Mouse (Mus musculus): ENCODE results near the gene Hnrnpk. TPM values are rescaled to one million over a fixed set of nuclear protein-coding genes. Genes with fewer than 3 reads are reported as not detected.
A peak's percentile ranks its signal among the peaks of the same experiment; 100 is the strongest.
"Not testable (repeated sequence)": the region's sequence is repeated elsewhere in the genome, so short reads cannot be mapped to it uniquely, and the experiment has no call there.

Hnrnpk gene
- polyA plus RNA-seq, 1 experiment, result 215 TPM

DNA sequence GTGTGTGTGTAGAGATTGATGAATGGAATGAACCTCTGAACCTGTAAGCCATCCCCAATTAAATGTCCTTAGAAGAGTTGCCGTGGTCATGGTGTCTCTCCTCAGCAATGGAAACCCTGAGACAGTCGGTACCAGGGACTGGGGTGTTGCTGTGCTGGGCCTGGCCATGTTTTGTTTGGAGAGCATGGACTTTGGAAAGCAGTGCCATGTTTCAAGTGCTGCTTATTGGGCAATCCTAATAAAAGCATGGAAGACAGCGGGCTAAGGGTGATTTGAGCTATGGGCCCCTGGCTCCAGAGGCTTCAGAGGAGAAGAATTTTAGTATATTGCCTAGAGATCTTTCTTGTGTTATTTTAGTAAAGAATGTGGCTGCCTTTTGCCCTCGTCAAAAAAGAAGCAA lies 7.9 kb upstream of the Hnrnpk start:
- H3K4me3 ChIP-seq (ENCODE audit: control insufficient read depth, low read depth, low read length), result no peak overlapping the region
- H3K36me3 ChIP-seq (ENCODE audit: control insufficient read depth, insufficient read depth, low read length), result no peaks in the 10 kb centered on the region
- no peak for TF ChIP-seq POLR2A (IDR thresholded peaks at IDR 0.05; ENCODE audit: control insufficient read depth, low read depth, low read length)
- H3K27ac ChIP-seq (ENCODE audit: control insufficient read depth, insufficient read depth, low read depth, low read length), result no peak overlapping the region
- H3K4me1 ChIP-seq (ENCODE audit: control insufficient read depth, insufficient read depth, low read length), result no peaks in the 10 kb centered on the region
- no peaks in the 10 kb centered on the region for H3K27me3 ChIP-seq (ENCODE audit: control insufficient read depth, insufficient read depth, low read length)

DNA sequence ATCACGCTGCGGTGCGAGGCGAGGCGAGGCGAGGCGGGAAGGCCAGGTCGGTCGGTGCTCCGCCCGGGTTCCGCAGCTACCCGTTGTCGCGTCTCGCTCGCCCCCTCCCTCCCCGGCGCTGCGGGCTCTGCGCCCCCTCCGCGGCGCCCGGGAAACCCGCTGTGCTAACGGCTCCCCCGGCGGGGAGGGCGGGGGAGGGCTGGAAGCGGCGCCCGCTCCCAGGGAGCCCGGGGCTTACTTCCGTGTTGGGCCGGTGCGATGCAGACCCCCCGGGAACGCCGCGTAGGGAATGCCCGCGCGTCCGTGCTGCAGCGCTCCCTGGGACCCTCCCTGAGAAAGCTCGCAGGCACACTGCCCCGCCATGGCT lies 416 bp downstream of the Hnrnpk start:
- Histone ChIP-seq H3K27me3 (ENCODE audit: control insufficient read depth, insufficient read depth, low read length) (no peaks in the 10 kb centered on the region), H3K27ac (ENCODE audit: control insufficient read depth, insufficient read depth, low read depth, low read length) (peak overlapping the region; percentile 100), H3K4me3 (ENCODE audit: control insufficient read depth, low read depth, low read length) (peak overlapping the region; percentile 99), H3K36me3 (ENCODE audit: control insufficient read depth, insufficient read depth, low read length) (no peaks in the 10 kb centered on the region; the same call in 1 of the 2 replicates), H3K4me1 (ENCODE audit: control insufficient read depth, insufficient read depth, low read length) (peaks cover 7% of the 10 kb centered on the region)
- TF ChIP-seq POLR2A (IDR thresholded peaks at IDR 0.05; ENCODE audit: control insufficient read depth, low read depth, low read length) (no peak), CTCF (IDR thresholded peaks at IDR 0.05; ENCODE audit: control insufficient read depth, insufficient read depth, insufficient replicate concordance, low read depth, low read length) (no peak)

DNA sequence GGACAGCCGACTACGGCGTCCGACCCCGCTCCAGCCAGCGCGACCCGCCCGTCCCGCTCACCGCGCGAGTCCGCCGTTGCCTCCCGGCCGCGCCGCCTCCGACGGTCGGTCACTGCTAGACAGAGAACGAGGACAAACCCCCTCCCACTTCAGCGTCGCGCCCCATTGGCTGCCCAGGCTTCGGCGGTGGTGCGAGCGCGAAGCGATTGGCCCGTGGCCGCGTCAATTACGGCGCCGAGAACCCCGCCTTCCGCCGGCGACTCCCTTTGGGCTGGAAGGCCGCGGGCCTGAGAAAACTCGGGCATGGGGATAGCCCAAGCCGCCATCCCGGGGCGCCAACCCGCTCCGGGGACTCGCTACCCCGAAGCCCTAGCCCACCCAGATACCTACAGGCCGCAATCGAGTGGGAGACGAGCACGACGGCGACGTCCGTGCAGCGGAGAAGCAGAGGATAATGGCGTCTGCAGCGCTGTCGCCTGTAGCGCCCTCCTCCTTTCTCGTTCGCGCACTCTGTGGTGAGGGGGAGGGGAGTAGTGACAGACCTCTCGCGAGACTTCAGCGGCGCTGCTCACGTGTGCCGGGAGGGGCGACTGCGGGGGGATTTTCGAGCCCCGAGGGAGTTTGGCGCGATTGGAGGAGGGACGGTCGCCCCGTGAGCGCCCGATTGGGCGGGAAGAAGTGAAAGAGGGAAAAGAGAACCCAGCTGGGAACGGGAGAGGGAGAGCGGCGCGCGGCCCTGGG lies 970 bp downstream of the Hnrnpk start, which contains the start of gene Rmi1:
Gene Rmi1 (plus strand): TSS at position 246 of the 741 bp plus-strand sequence.
- peak within 1 kb of the TSS; percentile 100 for H3K27ac ChIP-seq (ENCODE audit: control insufficient read depth, insufficient read depth, low read depth, low read length)
- no peaks in the 10 kb centered on the region; the same call in 1 of the 2 replicates for H3K36me3 ChIP-seq (ENCODE audit: control insufficient read depth, insufficient read depth, low read length)
- peak within 1 kb of the TSS; percentile 99 for H3K4me3 ChIP-seq (ENCODE audit: control insufficient read depth, low read depth, low read length)
- peaks cover 7% of the 10 kb centered on the region for H3K4me1 ChIP-seq (ENCODE audit: control insufficient read depth, insufficient read depth, low read length)
- no peaks in the 10 kb centered on the region for H3K27me3 ChIP-seq (ENCODE audit: control insufficient read depth, insufficient read depth, low read length)
- TF ChIP-seq CTCF (IDR thresholded peaks at IDR 0.05; ENCODE audit: control insufficient read depth, insufficient read depth, insufficient replicate concordance, low read depth, low read length) (peak; percentile 11; the same call in 1 of the 2 replicates), POLR2A (IDR thresholded peaks at IDR 0.05; ENCODE audit: control insufficient read depth, low read depth, low read length) (peak; percentile 99)

DNA sequence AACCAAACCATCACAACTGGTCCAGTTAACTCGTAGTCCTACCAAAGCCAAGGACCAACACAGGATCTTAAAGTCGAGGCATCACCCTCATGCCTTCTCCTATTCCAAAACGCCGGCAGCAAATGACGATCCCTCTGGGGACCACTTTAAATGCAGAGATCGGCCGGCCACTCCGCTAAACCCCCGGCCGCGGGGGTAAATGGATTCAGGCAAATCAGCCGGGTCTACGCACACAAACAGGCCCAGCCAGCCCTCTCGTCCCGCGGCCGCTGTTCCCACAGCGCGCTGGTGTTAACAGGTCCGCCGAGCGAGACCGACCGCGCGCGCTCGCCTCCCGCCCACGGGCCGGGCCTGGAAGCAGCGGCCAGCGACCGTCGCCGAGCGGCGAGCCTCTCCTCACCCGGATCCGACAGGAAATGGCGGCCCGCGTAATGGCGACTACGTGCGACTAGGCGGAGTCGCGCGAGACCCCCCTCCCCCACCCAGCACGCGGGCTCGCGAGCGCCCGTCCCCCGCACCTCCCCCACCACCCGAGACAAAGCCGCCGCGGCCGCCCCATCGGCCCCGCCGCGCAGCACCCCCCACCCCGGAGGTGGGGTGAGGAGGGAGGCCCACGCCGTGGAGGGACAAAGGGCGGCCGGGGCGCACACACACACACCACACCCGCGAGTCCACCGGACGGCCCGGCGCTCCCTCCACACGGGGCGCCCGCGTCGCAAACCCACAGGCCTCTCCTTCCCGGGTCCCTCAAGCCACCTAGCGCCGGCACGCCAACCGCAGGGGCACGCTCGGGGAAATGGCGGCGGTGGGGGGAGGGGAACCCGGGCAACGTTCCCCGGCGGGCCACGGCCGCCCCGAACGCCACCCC lies 1.8 kb downstream of the Hnrnpk start:
- H3K27me3 ChIP-seq (ENCODE audit: control insufficient read depth, insufficient read depth, low read length), result no peaks in the 10 kb centered on the region
- H3K36me3 ChIP-seq (ENCODE audit: control insufficient read depth, insufficient read depth, low read length), result no peaks in the 10 kb centered on the region; the same call in 1 of the 2 replicates
- peak overlapping the region; percentile 100 for H3K27ac ChIP-seq (ENCODE audit: control insufficient read depth, insufficient read depth, low read depth, low read length)
- TF ChIP-seq POLR2A (IDR thresholded peaks at IDR 0.05; ENCODE audit: control insufficient read depth, low read depth, low read length), result no peak; the same call in 1 of the 2 replicates
- TF ChIP-seq CTCF (IDR thresholded peaks at IDR 0.05; ENCODE audit: control insufficient read depth, insufficient read depth, insufficient replicate concordance, low read depth, low read length), result no peak
- peak overlapping the region; percentile 99 for H3K4me3 ChIP-seq (ENCODE audit: control insufficient read depth, low read depth, low read length)
- peaks cover 7% of the 10 kb centered on the region for H3K4me1 ChIP-seq (ENCODE audit: control insufficient read depth, insufficient read depth, low read length)

DNA sequence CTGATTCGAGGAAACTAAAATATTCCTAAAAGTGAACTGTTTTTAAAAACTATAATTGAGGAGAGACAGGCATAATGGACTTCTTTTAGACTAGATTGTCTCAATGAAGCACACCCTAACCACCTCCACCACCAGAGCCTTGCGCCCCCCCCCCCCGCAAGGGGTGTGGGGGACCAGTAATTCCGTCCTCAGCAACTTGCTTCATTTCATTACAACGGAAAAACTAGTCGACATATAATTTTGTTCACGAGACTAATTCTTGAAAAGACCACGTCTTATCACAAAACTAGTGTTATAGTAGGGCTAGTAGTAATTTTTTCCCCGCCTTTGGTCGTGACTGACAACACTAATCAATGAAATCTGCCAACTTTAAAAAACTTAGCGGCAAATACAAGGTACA lies 2.6 kb downstream of the Hnrnpk start:
- TF ChIP-seq POLR2A (IDR thresholded peaks at IDR 0.05; ENCODE audit: control insufficient read depth, low read depth, low read length) (no peak), CTCF (IDR thresholded peaks at IDR 0.05; ENCODE audit: control insufficient read depth, insufficient read depth, insufficient replicate concordance, low read depth, low read length) (no peak)
- Histone ChIP-seq H3K27me3 (ENCODE audit: control insufficient read depth, insufficient read depth, low read length) (no peaks in the 10 kb centered on the region), H3K4me3 (ENCODE audit: control insufficient read depth, low read depth, low read length) (peak overlapping the region; percentile 99), H3K27ac (ENCODE audit: control insufficient read depth, insufficient read depth, low read depth, low read length) (no peak overlapping the region; the same call in 1 of the 2 replicates), H3K36me3 (ENCODE audit: control insufficient read depth, insufficient read depth, low read length) (no peaks in the 10 kb centered on the region; the same call in 1 of the 2 replicates), H3K4me1 (ENCODE audit: control insufficient read depth, insufficient read depth, low read length) (peaks cover 7% of the 10 kb centered on the region)

DNA sequence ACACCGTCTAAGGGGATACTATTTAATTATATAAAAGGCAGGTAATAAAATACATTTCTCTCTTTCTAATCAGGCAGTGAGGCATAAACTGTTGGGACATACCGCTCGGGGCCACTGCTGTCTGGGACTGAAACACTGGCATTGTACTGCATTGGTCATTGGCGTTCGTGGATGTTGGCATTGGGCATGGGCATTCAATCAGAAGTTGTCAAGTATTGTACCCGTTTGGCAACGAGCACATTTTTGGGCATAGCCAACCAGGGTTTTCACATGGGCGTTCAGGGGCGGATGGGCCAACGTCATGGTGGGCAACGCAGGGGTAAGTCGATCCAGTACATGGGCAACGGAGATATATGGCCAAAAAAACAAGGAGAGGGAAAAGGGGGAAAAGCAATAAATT lies 5.5 kb downstream of the Hnrnpk start:
- Histone ChIP-seq H3K4me3 (ENCODE audit: control insufficient read depth, low read depth, low read length) (no peak overlapping the region), H3K36me3 (ENCODE audit: control insufficient read depth, insufficient read depth, low read length) (no peaks in the 10 kb centered on the region; the same call in none of the 2 replicates)

DNA sequence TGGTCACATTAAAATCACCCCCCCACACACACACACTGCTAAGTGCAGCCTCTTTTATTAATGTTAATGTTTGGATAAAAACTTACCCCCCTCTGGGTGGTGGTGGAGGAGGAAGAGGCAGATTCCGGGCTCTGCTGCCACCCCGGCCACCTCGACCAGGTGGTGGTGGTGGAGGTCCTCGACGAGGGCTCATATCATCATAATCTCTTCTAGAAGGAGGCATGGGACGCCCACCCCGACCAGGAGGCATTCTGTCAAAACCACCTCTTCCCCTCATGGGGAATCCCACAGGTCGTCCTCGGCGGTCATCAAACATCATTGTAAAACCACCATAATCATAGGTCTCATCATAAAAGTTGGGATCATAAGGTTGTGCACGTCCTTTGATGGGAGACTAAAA lies 8.8 kb downstream of the Hnrnpk start:
- not testable (repeated sequence) for H3K4me1 ChIP-seq (ENCODE audit: control insufficient read depth, insufficient read depth, low read length); H3K36me3 ChIP-seq (ENCODE audit: control insufficient read depth, insufficient read depth, low read length); H3K27me3 ChIP-seq (ENCODE audit: control insufficient read depth, insufficient read depth, low read length); H3K27ac ChIP-seq (ENCODE audit: control insufficient read depth, insufficient read depth, low read depth, low read length); H3K4me3 ChIP-seq (ENCODE audit: control insufficient read depth, low read depth, low read length)

More for the DNA sequence above, 5.5 kb downstream of the Hnrnpk start:
- Histone ChIP-seq H3K27me3 (ENCODE audit: control insufficient read depth, insufficient read depth, low read length) (no peaks in the 10 kb centered on the region), H3K4me1 (ENCODE audit: control insufficient read depth, insufficient read depth, low read length) (peaks cover 2% of the 10 kb centered on the region; the same call in 1 of the 2 replicates), H3K27ac (ENCODE audit: control insufficient read depth, insufficient read depth, low read depth, low read length) (no peak overlapping the region)
- no peak for TF ChIP-seq POLR2A (IDR thresholded peaks at IDR 0.05; ENCODE audit: control insufficient read depth, low read depth, low read length)
- no peak for TF ChIP-seq CTCF (IDR thresholded peaks at IDR 0.05; ENCODE audit: control insufficient read depth, insufficient read depth, insufficient replicate concordance, low read depth, low read length)
